Mouse (Mus musculus) cortical plate, adult 2 months (tissue): ENCODE data around the gene Foxj2. TPM values are rescaled to one million over a fixed set of nuclear protein-coding genes. Genes with fewer than 3 reads are reported as not detected.

ENCODE experiments used
- H3K27ac ChIP-seq: fragments of 200-500 bp; 2 replicates; pipeline ENCODE4 v1.5.1; 2012; ENCODE audit warnings: low read length, control low read depth, inconsistent platforms; ENCODE audit not compliant: insufficient read depth
- H3K4me1 ChIP-seq: fragments of 200-500 bp; 2 replicates; pipeline ENCODE4 v1.6.1; 2011; ENCODE audit warnings: low read length; ENCODE audit not compliant: control insufficient read depth, insufficient read depth
- H3K4me3 ChIP-seq: fragments of 200-500 bp; 2 replicates; pipeline ENCODE4 v1.5.1; 2011; ENCODE audit warnings: mild to moderate bottlenecking, low read length, control low read depth; ENCODE audit not compliant: insufficient read depth
- CTCF ChIP-seq: fragments of 200-500 bp; IDR thresholded peaks from 2 replicates; pipeline ENCODE4 v1.5.1; 2011; ENCODE audit warnings: mild to moderate bottlenecking, control low read depth, low read length; ENCODE audit not compliant: insufficient read depth; ENCODE audit errors: extremely low read depth
- POLR2A ChIP-seq: fragments of 200-500 bp; IDR thresholded peaks from 2 replicates; pipeline ENCODE4 v1.6.1; 2011; ENCODE audit warnings: mild to moderate bottlenecking, low read length, control low read depth; ENCODE audit not compliant: insufficient read depth; ENCODE audit errors: extremely low read depth
- polyA plus RNA-seq: library from polyadenylated mRNA; depleted of rRNA; stranded (reverse); fragments of >200 nt; gene quantifications from 2 replicates; pipeline ENCODE4 v1.2.3, GENCODE M21; 2012

The Foxj2 gene
- polyA plus RNA-seq, 1 experiment = 12.7 TPM

DNA sequence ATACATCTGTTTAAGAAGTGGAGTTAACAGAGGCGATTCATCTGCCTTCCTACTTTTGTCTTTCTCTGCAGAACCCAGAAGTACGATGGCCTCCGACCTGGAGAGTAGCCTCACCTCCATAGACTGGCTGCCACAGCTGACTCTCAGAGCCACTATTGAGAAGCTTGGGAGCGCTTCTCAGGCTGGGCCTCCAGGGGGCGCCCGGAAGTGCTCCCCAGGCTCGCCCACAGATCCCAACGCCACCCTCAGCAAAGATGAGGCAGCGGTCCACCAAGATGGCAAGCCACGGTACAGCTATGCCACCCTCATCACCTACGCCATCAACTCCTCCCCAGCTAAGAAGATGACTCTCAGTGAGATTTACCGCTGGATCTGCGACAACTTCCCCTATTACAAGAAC, 8.4 kb downstream of the Foxj2 start:
- H3K27ac ChIP-seq = no peak overlapping the region
- no peak overlapping the region for H3K4me3 ChIP-seq
- TF ChIP-seq CTCF (0 out of 2 replicates have a peak, but pooled peaks have one; percentile 14), POLR2A (no peak)
- peaks cover 11% of the 10 kb centered on the region for H3K4me1 ChIP-seq

DNA sequence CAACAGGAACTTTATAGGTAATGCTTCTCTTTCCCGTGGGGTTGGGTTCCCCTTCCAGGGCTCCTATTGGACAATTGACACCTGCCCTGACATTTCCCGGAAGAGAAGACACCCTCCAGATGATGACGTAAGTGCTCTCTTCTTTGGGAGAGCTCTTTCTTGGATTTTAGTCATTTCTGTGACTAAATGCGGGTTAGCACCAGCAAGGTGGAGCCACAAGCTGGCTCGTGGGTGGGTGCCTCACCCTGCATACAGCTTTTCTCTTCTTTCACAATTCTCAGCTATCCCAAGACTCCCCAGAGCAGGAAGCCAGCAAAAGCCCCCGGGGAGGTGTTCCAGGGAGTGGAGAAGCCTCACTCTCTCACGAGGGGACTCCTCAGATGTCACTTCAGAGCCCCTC, 13.2 kb downstream of the Foxj2 start:
- H3K4me1 ChIP-seq = peaks cover 2% of the 10 kb centered on the region; the same call in 1 of the 2 replicates
- H3K4me3 ChIP-seq = no peak overlapping the region
- H3K27ac ChIP-seq = no peak overlapping the region
- no peak for TF ChIP-seq CTCF
- TF ChIP-seq POLR2A = no peak

DNA sequence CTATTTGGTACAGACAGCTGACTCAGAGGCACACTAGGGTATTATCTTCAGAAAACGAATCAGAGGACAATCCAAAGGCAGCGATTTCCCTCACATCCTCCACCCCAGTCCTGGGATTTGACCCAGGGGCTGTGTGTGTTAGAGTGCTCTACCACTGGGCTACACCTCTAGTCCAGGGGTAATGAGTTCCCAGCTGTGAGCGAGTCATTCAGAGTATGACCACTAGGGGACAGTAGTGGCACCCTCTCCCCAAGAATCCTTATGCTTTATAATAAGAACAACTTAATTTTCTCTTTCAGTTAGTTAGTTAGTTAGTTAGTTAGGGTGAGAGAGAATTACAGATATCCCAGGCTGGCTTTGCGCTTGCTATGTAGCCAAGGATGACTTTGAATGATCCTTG, 14.7 kb downstream of the Foxj2 start:
- Histone ChIP-seq H3K4me3 (no peak overlapping the region), H3K4me1 (peaks cover 2% of the 10 kb centered on the region; the same call in 1 of the 2 replicates), H3K27ac (no peak overlapping the region)
- no peak for TF ChIP-seq POLR2A
- TF ChIP-seq CTCF = peak; percentile 66

DNA sequence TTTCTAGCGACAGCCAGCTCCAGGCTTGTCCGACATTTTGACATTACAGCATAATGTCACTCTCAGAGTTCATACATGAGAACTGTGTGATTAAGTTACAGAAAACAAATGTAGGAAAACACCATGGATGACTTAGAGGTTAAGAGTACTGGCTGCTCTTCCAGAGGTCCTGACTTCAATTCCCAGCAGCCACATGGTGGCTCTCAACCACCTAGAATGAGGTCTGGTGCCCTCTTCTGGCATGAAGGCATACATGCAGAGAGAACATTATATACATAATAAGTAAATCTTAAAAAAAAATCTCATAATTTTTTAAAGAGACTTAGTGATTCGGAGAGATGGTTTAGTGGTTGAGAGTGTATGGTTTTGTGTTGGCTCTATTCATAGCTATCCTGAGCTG, 17.3 kb downstream of the Foxj2 start:
- Histone ChIP-seq H3K4me3 (no peak overlapping the region), H3K4me1 (peaks cover 2% of the 10 kb centered on the region; the same call in 1 of the 2 replicates), H3K27ac (no peak overlapping the region)
- TF ChIP-seq CTCF = no peak
- TF ChIP-seq POLR2A = no peak

DNA sequence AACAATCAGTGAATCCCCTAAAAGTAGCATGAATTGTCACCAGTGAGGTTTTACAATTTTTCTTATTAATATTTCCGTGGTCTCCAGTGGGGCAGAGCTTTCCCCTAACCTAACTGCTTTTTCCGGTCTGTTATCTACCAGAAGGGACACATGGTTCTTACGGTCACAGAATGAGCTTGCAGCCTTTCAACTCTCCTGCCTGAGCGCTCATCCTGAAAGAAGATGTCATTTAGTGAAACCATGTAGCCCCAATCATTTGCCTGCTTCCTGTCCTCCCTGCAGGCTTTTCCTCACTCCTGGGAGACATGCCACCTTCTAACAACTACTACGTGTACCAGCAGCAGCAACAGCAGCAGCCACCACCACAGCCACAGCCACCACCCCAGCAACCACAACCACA, 17.8 kb downstream of the Foxj2 start:
- Histone ChIP-seq H3K4me3 (no peak overlapping the region), H3K4me1 (peaks cover 2% of the 10 kb centered on the region; the same call in 1 of the 2 replicates), H3K27ac (no peak overlapping the region)
- TF ChIP-seq POLR2A = no peak
- no peak for TF ChIP-seq CTCF

DNA sequence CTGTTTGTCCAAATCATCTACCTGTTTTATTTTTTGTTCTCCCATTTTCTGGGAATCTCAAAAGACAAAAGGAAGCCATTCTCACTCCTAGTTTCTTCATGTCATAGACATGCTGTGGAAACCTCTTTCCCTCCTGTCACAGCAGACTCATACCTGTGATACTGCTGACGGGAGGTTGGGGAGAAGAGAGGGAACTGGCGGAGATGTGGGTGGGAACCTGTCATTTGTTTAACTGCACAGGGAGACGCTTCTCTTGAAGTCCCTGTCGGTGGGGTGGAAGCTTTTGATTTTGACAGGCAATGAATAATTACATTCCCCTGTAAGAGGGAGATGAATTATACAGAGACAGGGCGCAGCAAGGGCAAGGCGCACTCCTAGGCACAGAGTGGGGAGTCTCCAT, 24.0 kb downstream of the Foxj2 start:
- Histone ChIP-seq H3K4me1 (no peaks in the 10 kb centered on the region), H3K4me3 (no peak overlapping the region), H3K27ac (no peak overlapping the region)
- TF ChIP-seq POLR2A (no peak), CTCF (no peak)

DNA sequence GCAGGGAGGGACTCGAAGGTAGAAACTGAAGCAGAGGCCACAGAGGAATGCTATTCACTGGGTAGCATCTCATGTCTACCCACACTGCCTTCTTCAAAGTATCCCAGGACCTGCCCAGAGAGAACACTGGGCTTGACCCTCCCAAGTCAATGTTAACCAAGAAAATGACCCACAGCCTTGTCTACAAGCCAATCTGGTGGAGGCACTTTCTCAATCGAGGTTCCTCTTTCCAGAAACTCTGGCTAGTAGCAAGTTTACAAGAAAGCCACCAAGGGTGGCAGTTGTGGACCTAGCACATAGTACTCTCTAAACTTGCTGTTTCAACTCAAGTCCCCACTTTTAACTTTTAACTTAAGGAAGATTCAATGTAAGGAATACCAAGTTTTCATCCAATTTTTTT, 33.0 kb downstream of the Foxj2 start:
- Histone ChIP-seq H3K4me1 (no peaks in the 10 kb centered on the region), H3K4me3 (no peak overlapping the region), H3K27ac (no peak overlapping the region)
- TF ChIP-seq POLR2A = no peak
- no peak for TF ChIP-seq CTCF

DNA sequence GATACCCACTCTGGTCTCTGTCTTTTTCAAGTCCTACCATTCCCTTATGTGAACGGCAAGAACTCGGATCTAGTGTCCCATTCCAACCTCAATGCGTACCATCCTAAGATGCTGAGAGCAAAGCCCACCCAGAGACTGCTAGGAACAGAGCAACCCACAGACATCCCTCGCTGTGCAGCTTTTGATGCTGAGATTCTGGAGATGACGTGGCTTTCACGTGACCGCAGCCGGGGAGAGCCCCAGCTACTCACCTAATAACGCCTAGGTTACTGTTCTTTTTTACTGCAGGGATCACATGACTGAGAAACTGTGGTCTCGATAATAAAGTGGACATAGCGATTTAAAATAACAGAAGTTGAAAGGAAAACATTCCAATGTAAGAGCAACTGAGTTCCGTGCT, 34.8 kb downstream of the Foxj2 start:
- Histone ChIP-seq H3K27ac (no peak overlapping the region), H3K4me1 (no peaks in the 10 kb centered on the region), H3K4me3 (no peak overlapping the region)
- no peak for TF ChIP-seq CTCF
- no peak for TF ChIP-seq POLR2A

DNA sequence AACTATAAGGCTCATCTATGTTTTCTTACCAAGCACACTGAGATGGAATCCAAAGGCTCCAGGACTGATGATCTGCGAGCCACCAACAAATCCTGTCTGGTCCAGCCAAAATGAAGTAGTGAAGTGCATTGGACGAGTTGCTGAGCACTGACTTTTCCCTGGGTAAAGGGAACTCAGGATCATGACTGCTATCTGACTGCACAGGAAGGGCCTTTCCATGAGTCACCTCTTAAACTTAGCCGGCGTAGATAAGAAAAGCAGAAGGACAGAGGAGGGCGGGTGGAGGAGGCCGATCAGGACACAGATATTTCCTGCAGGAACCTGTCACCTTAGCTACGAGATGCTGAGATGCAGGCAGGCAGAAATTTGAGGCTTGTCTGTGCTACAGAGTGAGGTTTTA, 36.2 kb downstream of the Foxj2 start, which contains the start of gene C3ar1:
C3ar1 (minus strand) TSS at position 207 of the 400 bp plus-strand sequence.
- no peak within 1 kb of the TSS for H3K4me3 ChIP-seq
- no peak within 1 kb of the TSS for H3K27ac ChIP-seq
- no peak for TF ChIP-seq CTCF
- TF ChIP-seq POLR2A = no peak
- H3K4me1 ChIP-seq = no peaks in the 10 kb centered on the region

DNA sequence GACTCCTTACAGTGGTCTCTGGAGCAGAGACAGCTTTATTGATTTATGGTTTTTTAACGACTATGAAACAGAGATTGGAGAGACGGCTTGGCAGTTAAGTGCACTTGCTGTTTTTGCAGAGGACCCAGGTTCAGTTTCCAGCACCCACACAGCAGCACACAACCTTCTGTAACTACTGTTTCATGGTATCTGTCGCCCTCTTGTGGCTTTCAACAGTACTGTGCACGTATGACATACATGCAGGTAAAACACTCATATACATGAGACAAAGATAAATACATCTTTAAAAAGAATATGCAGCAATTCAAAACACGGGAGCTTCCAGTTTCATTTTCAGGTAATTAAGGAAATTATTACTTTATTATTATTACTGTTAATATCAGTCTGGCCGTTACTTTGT, 42.7 kb downstream of the Foxj2 start:
- Histone ChIP-seq H3K27ac (no peak overlapping the region), H3K4me1 (no peaks in the 10 kb centered on the region), H3K4me3 (no peak overlapping the region)
- TF ChIP-seq POLR2A = no peak
- no peak for TF ChIP-seq CTCF
